Mouse (Mus musculus) hindbrain, embryonic 14.5 days (tissue): ENCODE results near the gene Acot11. TPM values are rescaled to one million over a fixed set of nuclear protein-coding genes. Genes with fewer than 3 reads are reported as not detected.
"Not testable (repeated sequence)": the region's sequence is repeated elsewhere in the genome, so short reads cannot be mapped to it uniquely, and the experiment has no call there.

Experiments used
- ATAC-seq: fragments of 200-750 bp; cut with Nextera tagmentation; 2 replicates; pipeline ENCODE4 v1.8.0; 2017; ENCODE audit warnings: moderate number of reproducible peaks, mild to moderate bottlenecking, moderate TSS enrichment, moderate library complexity; ENCODE audit not compliant: low FRiP score
- DNase-seq: peaks from one replicate; pipeline ENCODE4 v3.0.0-alpha.2; 2015; ENCODE audit warnings: low spot score
- H3K27ac ChIP-seq: fragments of 300-500 bp; sonication (generic); 2 replicates; pipeline ENCODE4 v1.5.1; 2014; ENCODE audit warnings: mild to moderate bottlenecking, moderate library complexity
- H3K27me3 ChIP-seq: fragments of 300-500 bp; sonication (generic); 2 replicates; pipeline ENCODE4 v1.6.1; 2014; ENCODE audit warnings: mild to moderate bottlenecking, low read length, mixed read lengths; ENCODE audit not compliant: control insufficient read depth, insufficient read depth
- H3K36me3 ChIP-seq: fragments of 300-500 bp; sonication (generic); replicated peaks from 2 replicates; pipeline ENCODE4 v1.6.1; 2014; ENCODE audit not compliant: control insufficient read depth, insufficient read depth
- H3K4me1 ChIP-seq: fragments of 300-500 bp; sonication (generic); replicated peaks from 2 replicates; pipeline ENCODE4 v1.6.1; 2014; ENCODE audit warnings: antibody characterized with exemption, low read length, mixed read lengths; ENCODE audit not compliant: control insufficient read depth, insufficient read depth
- H3K4me2 ChIP-seq: fragments of 300-500 bp; sonication (generic); replicated peaks from 2 replicates; pipeline ENCODE4 v1.6.1; 2014; ENCODE audit warnings: mild to moderate bottlenecking, moderate library complexity
- H3K4me3 ChIP-seq: fragments of 300-500 bp; sonication (generic); replicated peaks from 2 replicates; pipeline ENCODE4 v1.5.1; 2014; ENCODE audit warnings: mild to moderate bottlenecking, low read length
- H3K9ac ChIP-seq: fragments of 300-500 bp; sonication (generic); 2 replicates; pipeline ENCODE4 v1.6.1; 2014
- H3K9me3 ChIP-seq: fragments of 300-500 bp; sonication (generic); 2 replicates; pipeline ENCODE4 v1.6.1; 2016; ENCODE audit warnings: low read length; ENCODE audit not compliant: control insufficient read depth
- WGBS: fragments of 180-500 bp; shearing (Covaris S2); extraction: QIAGEN DNeasy Blood & Tissue Kit; methylation state at CpG from one replicate; pipeline ENCODE4 v1.1.7; 2014; 5-methylcytosine and 5-hydroxymethylcytosine counted together
- polyA plus RNA-seq: library from polyadenylated mRNA; unstranded; fragments of >200 nt; fragmentation: Nextera tagmentation; extraction: Ambion mirVana; gene quantifications from 2 replicates; pipeline ENCODE4 v1.2.1, GENCODE M21; 2014

Gene Acot11
- polyA plus RNA-seq, 1 experiment from 2014 or later, result 2.0 TPM

- Histone ChIP-seq H3K4me2 (no peak overlapping the region), H3K27ac (peak overlapping the region; percentile 83), H3K27me3 (no peaks in the 10 kb centered on the region), H3K4me3 (no peak overlapping the region), H3K9me3 (no peaks in the 10 kb centered on the region), H3K36me3 (no peaks in the 10 kb centered on the region), H3K4me1 (peaks cover 26% of the 10 kb centered on the region), H3K9ac (peak overlapping the region; percentile 41)
- peak; percentile 93 for ATAC-seq
- 2% methylated on average over 4 of the region's 5 CpGs for WGBS
- DNase-seq, result peak; percentile 81
These were observed 18.9 kb downstream of the Acot11 start for GRCm38 (mm10) chr4:106785753-106786540.

- no peaks in the 10 kb centered on the region for H3K27me3 ChIP-seq
- no peak overlapping the region for H3K4me2 ChIP-seq
- peaks cover 32% of the 10 kb centered on the region for H3K4me1 ChIP-seq
- no peaks in the 10 kb centered on the region for H3K36me3 ChIP-seq
- H3K9ac ChIP-seq, result no peak overlapping the region; the same call in 1 of the 2 replicates
- 40% methylated on average over 7 of the region's 7 CpGs for WGBS
- ATAC-seq (peak; percentile 3; the same call in 1 of the 2 replicates), DNase-seq (no peak)
- no peaks in the 10 kb centered on the region for H3K9me3 ChIP-seq
- no peak overlapping the region for H3K4me3 ChIP-seq
- H3K27ac ChIP-seq, result peak overlapping the region; percentile 83
These were observed 19.5 kb downstream of the Acot11 start for GRCm38 (mm10) chr4:106785345-106785744.

GRCm38 (mm10) chr4:106784806-106785205 is 20.0 kb downstream of the Acot11 start:
- H3K9me3 ChIP-seq, result no peaks in the 10 kb centered on the region
- no peak overlapping the region for H3K9ac ChIP-seq
- no peak overlapping the region for H3K4me2 ChIP-seq
- DNase-seq (no peak), ATAC-seq (no peak)
- H3K36me3 ChIP-seq, result no peaks in the 10 kb centered on the region
- no peak overlapping the region for H3K27ac ChIP-seq
- peaks cover 32% of the 10 kb centered on the region for H3K4me1 ChIP-seq
- no peaks in the 10 kb centered on the region for H3K27me3 ChIP-seq
- H3K4me3 ChIP-seq, result no peak overlapping the region
- 93% methylated on average over 7 of the region's 7 CpGs for WGBS

- Histone ChIP-seq H3K36me3 (no peaks in the 10 kb centered on the region), H3K27ac (no peak overlapping the region), H3K4me2 (no peak overlapping the region), H3K9ac (no peak overlapping the region), H3K4me1 (peaks cover 43% of the 10 kb centered on the region), H3K27me3 (no peaks in the 10 kb centered on the region), H3K4me3 (no peak overlapping the region), H3K9me3 (no peaks in the 10 kb centered on the region)
- DNase-seq (no peak), ATAC-seq (no peak)
- 66% methylated on average over 10 of the region's 10 CpGs for WGBS
These were observed 21.7 kb downstream of the Acot11 start for GRCm38 (mm10) chr4:106783137-106783536.

- no peaks in the 10 kb centered on the region for H3K36me3 ChIP-seq
- no peak overlapping the region for H3K27ac ChIP-seq
- ATAC-seq (peak; percentile 81), DNase-seq (no peak)
- H3K9ac ChIP-seq, result no peak overlapping the region
- H3K9me3 ChIP-seq, result no peaks in the 10 kb centered on the region
- no peak overlapping the region for H3K4me3 ChIP-seq
- peaks cover 34% of the 10 kb centered on the region for H3K4me1 ChIP-seq
- H3K27me3 ChIP-seq, result no peaks in the 10 kb centered on the region
- WGBS, result 8% methylated on average over 3 of the region's 3 CpGs
- no peak overlapping the region for H3K4me2 ChIP-seq
These were observed 24.8 kb downstream of the Acot11 start for GRCm38 (mm10) chr4:106780045-106780444.

GRCm38 (mm10) chr4:106778116-106778788 is 26.5 kb downstream of the Acot11 start:
- ATAC-seq (peak; percentile 82), DNase-seq (peak; percentile 82)
- Histone ChIP-seq H3K4me2 (no peak overlapping the region), H3K4me3 (no peak overlapping the region), H3K9me3 (no peaks in the 10 kb centered on the region), H3K4me1 (peaks cover 34% of the 10 kb centered on the region), H3K27ac (peak overlapping the region; percentile 76), H3K27me3 (no peaks in the 10 kb centered on the region), H3K36me3 (no peaks in the 10 kb centered on the region), H3K9ac (no peak overlapping the region)
- 36% methylated on average over 5 of the region's 5 CpGs for WGBS

- no peaks in the 10 kb centered on the region for H3K36me3 ChIP-seq
- peaks cover 34% of the 10 kb centered on the region for H3K4me1 ChIP-seq
- peak overlapping the region; percentile 24; the same call in 1 of the 2 replicates for H3K9ac ChIP-seq
- H3K27me3 ChIP-seq, result no peaks in the 10 kb centered on the region
- ATAC-seq, result peak; percentile 64
- WGBS, result 9% methylated on average over 3 of the region's 3 CpGs
- peak overlapping the region; percentile 76 for H3K27ac ChIP-seq
- H3K9me3 ChIP-seq, result no peaks in the 10 kb centered on the region
- peak; percentile 82 for DNase-seq
- no peak overlapping the region for H3K4me3 ChIP-seq
- H3K4me2 ChIP-seq, result no peak overlapping the region
These were observed 27.8 kb downstream of the Acot11 start for GRCm38 (mm10) chr4:106776998-106777397.

- not testable (repeated sequence) for H3K36me3 ChIP-seq, H3K27me3 ChIP-seq, DNase-seq, H3K27ac ChIP-seq, H3K9ac ChIP-seq, ATAC-seq, H3K4me3 ChIP-seq, H3K9me3 ChIP-seq, H3K4me2 ChIP-seq
- peaks cover 32% of the 10 kb centered on the region for H3K4me1 ChIP-seq
- 92% methylated on average over 6 of the region's 6 CpGs for WGBS
These were observed 29.0 kb downstream of the Acot11 start for GRCm38 (mm10) chr4:106775767-106776166.

GRCm38 (mm10) chr4:106772558-106772957 is 32.2 kb downstream of the Acot11 start:
- Histone ChIP-seq H3K9me3 (no peaks in the 10 kb centered on the region), H3K27ac (no peak overlapping the region), H3K4me2 (no peak overlapping the region), H3K27me3 (no peaks in the 10 kb centered on the region), H3K36me3 (no peaks in the 10 kb centered on the region), H3K4me3 (no peak overlapping the region), H3K9ac (no peak overlapping the region), H3K4me1 (peaks cover 12% of the 10 kb centered on the region)
- ATAC-seq (no peak), DNase-seq (no peak)
- 94% methylated on average over 1 of the region's 1 CpGs for WGBS
